Mouse (Mus musculus) hindbrain, embryonic 15.5 days (tissue): Measurements from ENCODE around the gene Scn8a. TPM values are rescaled to one million over a fixed set of nuclear protein-coding genes. Genes with fewer than 3 reads are reported as not detected.
A peak's percentile ranks its signal among the peaks of the same experiment; 100 is the strongest.

ENCODE experiments used
- ATAC-seq: fragments of 200-750 bp; cut with Nextera tagmentation; 2 replicates; pipeline ENCODE4 v1.8.0; 2017; ENCODE audit warnings: low read depth, moderate number of reproducible peaks, moderate TSS enrichment; ENCODE audit not compliant: low FRiP score
- H3K27ac ChIP-seq: fragments of 300-500 bp; sonication (generic); replicated peaks from 2 replicates; pipeline ENCODE4 v1.5.1; 2015; ENCODE audit warnings: mild to moderate bottlenecking, inconsistent platforms
- H3K27me3 ChIP-seq: fragments of 300-500 bp; sonication (generic); 2 replicates; pipeline ENCODE4 v1.6.1; 2015; ENCODE audit warnings: control low read depth, inconsistent platforms
- H3K36me3 ChIP-seq: fragments of 300-500 bp; sonication (generic); 2 replicates; pipeline ENCODE4 v1.6.1; 2015; ENCODE audit warnings: control low read depth, inconsistent platforms
- H3K4me1 ChIP-seq: fragments of 300-500 bp; sonication (generic); replicated peaks from 2 replicates; pipeline ENCODE4 v1.6.1; 2015; ENCODE audit warnings: control low read depth, inconsistent platforms
- H3K4me2 ChIP-seq: fragments of 300-500 bp; sonication (generic); 2 replicates; pipeline ENCODE4 v1.6.1; 2015; ENCODE audit warnings: moderate library complexity, mild to moderate bottlenecking, inconsistent platforms
- H3K4me3 ChIP-seq: fragments of 300-500 bp; sonication (generic); 2 replicates; pipeline ENCODE4 v1.5.1; 2015; ENCODE audit warnings: mild to moderate bottlenecking, inconsistent platforms
- H3K9ac ChIP-seq: fragments of 300-500 bp; sonication (generic); 2 replicates; pipeline ENCODE4 v1.6.1; 2015; ENCODE audit warnings: inconsistent platforms
- H3K9me3 ChIP-seq: fragments of 300-500 bp; sonication (generic); 2 replicates; pipeline ENCODE4 v1.6.1; 2016; ENCODE audit warnings: control low read depth, inconsistent platforms
- WGBS: fragments of 180-500 bp; shearing (Covaris S2); methylation state at CpG from one replicate; pipeline ENCODE4 v1.1.7; 2015; 5-methylcytosine and 5-hydroxymethylcytosine counted together
- polyA plus RNA-seq: library from polyadenylated mRNA; unstranded; fragments of >200 nt; fragmentation: Nextera tagmentation; extraction: Ambion mirVana; gene quantifications from 2 replicates; pipeline ENCODE4 v1.2.1, GENCODE M21; 2015

Scn8a gene
- polyA plus RNA-seq, 1 experiment from 2014 or later: 29.2 TPM

DNA sequence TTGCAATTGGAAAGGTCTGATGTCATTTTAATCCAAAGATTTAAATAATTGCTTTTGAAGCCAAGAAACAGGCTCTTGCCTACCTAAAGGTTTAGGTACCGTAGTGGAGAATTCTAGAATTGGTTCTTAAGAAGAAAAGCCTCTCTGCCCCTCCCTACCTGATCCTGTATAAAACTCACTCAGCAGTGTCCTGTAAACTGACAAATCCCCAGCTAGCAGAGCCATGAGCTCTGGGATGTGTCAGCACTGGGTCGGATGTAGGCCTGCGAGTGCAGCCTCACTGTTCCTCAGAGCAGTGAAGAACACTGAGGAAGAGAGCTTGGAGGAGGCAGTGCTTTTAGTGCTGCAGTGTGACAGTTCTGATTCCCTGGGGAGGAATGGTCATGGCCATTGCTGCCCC lies 134.9 kb downstream of the Scn8a start:
- Histone ChIP-seq H3K4me1 (no peaks in the 10 kb centered on the region), H3K9ac (no peak overlapping the region), H3K27ac (no peak overlapping the region), H3K36me3 (peaks cover 16% of the 10 kb centered on the region), H3K4me3 (no peak overlapping the region), H3K27me3 (no peaks in the 10 kb centered on the region), H3K4me2 (no peak overlapping the region), H3K9me3 (no peaks in the 10 kb centered on the region)
- ATAC-seq: no peak
- 75% methylated on average over 3 of the region's 3 CpGs for WGBS

DNA sequence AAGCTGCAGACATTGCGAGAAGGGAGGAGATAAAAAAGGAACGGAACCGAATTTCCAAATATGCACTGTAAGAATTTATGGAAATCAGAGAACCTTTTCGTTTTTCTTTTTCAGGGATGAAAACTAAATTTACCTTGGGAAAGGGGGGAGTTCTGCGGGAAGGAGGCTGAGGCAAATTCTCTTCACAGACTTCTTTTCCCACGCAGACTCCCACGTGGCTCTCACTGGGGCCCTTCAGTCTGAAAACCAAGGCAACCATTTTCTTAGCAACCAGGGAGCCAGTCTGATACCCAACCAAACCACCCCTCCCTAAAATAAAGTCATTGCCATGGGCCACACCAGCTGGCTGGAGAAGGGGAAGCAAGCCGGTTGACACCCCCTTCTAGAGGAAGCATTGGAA lies 136.1 kb downstream of the Scn8a start:
- Histone ChIP-seq H3K27me3 (no peaks in the 10 kb centered on the region), H3K4me1 (no peaks in the 10 kb centered on the region), H3K27ac (no peak overlapping the region), H3K4me2 (no peak overlapping the region), H3K9ac (no peak overlapping the region), H3K9me3 (no peaks in the 10 kb centered on the region), H3K36me3 (peaks cover 18% of the 10 kb centered on the region), H3K4me3 (no peak overlapping the region)
- no peak for ATAC-seq
- WGBS: 74% methylated on average over 8 of the region's 8 CpGs

DNA sequence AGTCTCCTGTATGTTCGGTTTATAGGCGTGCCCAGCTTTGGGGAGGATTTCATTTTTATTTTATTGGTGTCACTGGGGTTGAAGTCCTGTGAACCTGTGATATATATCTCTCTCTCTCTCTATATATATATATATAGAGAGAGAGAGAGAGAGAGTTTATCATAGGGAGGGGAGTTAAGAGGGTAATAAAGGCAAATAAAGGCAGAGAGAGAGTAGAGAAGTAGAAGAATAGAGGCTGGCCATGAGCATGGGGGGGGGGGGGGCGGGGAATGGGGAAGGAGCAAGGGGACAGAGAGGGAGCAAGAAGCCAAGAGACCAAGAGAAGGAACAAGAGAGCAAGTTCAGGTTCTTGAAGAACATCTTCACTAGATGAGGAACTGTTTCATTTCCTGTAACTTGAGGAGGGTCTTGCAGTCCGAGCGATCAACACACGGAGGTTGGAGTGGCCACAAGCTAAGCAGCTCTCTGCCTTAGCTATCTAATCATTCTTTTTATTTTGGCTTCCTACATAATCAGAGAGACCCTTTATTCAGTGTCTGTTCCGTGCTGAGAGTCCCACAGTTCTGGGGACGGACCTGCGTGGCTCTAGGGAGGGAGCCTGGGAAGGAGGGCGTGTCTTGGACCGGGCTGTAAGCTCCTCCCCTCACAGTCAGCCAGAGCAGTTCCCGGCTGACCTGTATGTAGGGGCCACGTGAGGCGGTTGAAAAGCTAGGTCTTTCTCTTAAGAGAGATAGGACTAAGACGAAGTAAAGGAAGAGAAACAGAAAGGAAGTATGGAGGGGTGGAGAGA lies 136.8 kb downstream of the Scn8a start:
- 16% methylated on average over 14 of the region's 15 CpGs for WGBS
- Histone ChIP-seq H3K9me3 (no peaks in the 10 kb centered on the region), H3K4me1 (no peaks in the 10 kb centered on the region), H3K36me3 (peaks cover 24% of the 10 kb centered on the region), H3K4me2 (peak overlapping the region; percentile 50), H3K27ac (no peak overlapping the region), H3K27me3 (no peaks in the 10 kb centered on the region), H3K4me3 (peak overlapping the region; percentile 22), H3K9ac (no peak overlapping the region)
- ATAC-seq: no peak; the same call in 1 of the 2 replicates

DNA sequence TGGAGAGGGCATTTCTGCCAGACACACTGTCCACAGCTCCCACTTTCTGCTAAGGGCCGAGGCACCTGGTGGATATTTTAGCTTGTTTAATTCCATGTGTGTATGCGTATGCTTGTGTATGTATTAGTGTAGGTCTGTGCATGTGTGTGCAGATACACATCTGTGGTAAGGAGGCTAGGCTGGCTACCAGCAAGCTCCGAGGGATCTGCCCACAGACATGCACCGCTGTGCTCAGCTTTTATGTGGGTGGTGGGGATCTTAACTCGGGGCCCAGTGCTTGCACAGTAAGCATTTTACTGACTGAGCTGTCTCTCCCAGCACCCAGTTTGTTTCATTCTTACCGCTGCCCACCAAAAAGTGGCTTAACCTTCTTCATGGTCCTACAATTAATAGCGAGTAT lies 137.6 kb downstream of the Scn8a start:
- ATAC-seq: no peak
- peak overlapping the region; percentile 50; the same call in 1 of the 2 replicates for H3K4me2 ChIP-seq
- H3K27ac ChIP-seq: no peak overlapping the region
- no peaks in the 10 kb centered on the region for H3K9me3 ChIP-seq
- peaks cover 26% of the 10 kb centered on the region for H3K36me3 ChIP-seq
- no peaks in the 10 kb centered on the region for H3K4me1 ChIP-seq
- no peak overlapping the region for H3K4me3 ChIP-seq
- H3K27me3 ChIP-seq: no peaks in the 10 kb centered on the region
- no peak overlapping the region for H3K9ac ChIP-seq
- 70% methylated on average over 7 of the region's 7 CpGs for WGBS

DNA sequence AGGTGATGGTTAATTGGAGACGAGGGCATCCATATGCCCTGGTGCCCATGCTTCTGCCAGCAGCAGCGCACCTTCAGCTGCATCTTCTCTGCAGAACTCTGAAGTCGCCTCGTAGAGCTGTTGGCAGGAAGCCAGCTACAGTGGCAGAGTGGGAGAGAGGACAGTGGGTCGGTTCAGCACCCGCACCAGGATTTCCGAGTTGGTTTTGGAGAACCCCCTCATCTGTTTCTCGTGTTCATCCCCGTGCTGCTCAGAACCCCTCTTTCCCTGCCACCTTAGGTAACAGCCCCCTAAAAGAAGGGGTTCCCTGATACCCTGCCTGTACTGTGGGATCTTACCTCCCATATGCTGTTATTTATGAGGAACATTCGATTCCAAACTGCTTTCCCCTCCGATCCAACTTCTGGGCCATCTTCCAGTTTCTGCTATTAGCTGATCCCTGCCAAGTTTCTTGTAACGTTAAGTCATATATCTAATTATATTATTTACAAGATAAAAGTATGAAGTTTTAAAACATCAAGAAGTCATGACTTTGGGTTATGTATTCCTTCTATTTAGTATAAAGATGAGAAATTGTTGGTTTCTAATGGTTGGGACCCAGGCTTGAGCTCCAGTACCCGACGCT lies 138.8 kb downstream of the Scn8a start:
- H3K4me1 ChIP-seq: no peaks in the 10 kb centered on the region
- no peak for ATAC-seq
- H3K4me3 ChIP-seq: no peak overlapping the region
- no peak overlapping the region for H3K4me2 ChIP-seq
- peaks cover 29% of the 10 kb centered on the region for H3K36me3 ChIP-seq
- no peaks in the 10 kb centered on the region for H3K27me3 ChIP-seq
- 81% methylated on average over 14 of the region's 14 CpGs for WGBS
- no peak overlapping the region for H3K27ac ChIP-seq
- H3K9me3 ChIP-seq: no peaks in the 10 kb centered on the region
- no peak overlapping the region for H3K9ac ChIP-seq

DNA sequence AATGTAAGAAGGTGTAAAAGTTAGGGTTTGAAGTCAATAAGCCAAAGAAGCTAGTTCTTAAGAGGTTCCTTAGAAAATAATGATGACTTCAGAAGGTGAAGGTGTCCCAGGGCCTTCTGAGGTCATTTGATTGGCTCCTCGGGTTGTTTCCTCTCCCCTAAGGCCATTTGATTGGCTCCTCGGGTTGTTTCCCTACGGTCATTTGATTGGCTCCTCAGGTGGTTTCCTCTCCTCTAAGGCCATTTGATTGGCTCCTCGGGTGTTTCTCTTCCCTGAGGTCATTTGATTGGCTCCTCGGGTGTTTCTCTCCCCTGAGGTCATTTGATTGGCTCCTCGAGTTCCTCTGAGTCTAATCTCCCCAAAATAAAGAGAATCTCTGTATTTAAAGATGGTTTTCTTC lies 141.7 kb downstream of the Scn8a start:
- no peak overlapping the region for H3K9ac ChIP-seq
- no peaks in the 10 kb centered on the region for H3K27me3 ChIP-seq
- no peak for ATAC-seq
- no peaks in the 10 kb centered on the region for H3K4me1 ChIP-seq
- no peak overlapping the region for H3K27ac ChIP-seq
- no peak overlapping the region for H3K4me2 ChIP-seq
- peaks cover 49% of the 10 kb centered on the region for H3K36me3 ChIP-seq
- WGBS: 87% methylated on average over 6 of the region's 6 CpGs
- no peak overlapping the region for H3K4me3 ChIP-seq
- H3K9me3 ChIP-seq: no peaks in the 10 kb centered on the region

DNA sequence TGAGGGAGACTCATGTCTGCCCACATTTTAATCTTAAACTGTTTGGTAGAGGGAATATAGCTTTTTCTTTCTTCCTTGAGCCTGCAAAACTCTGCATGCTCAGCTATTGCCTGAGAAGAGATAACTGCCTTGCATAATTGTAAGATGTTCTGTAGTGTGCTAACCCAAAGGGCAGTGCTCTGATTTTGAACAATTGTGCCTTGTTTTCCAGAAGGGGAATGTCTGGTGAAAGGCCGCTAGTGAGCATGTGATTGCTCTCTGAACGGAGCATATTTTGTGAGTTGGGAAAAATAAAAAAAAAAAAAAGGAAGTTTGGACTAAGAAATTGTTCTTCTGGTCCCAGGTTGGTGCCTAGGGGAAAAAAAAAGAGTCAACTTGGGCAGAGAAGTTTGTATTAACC lies 159.3 kb downstream of the Scn8a start:
- Histone ChIP-seq H3K9ac (no peak overlapping the region), H3K27me3 (no peaks in the 10 kb centered on the region), H3K4me1 (no peaks in the 10 kb centered on the region), H3K9me3 (no peaks in the 10 kb centered on the region), H3K4me3 (no peak overlapping the region), H3K4me2 (no peak overlapping the region), H3K27ac (no peak overlapping the region), H3K36me3 (peaks cover 4% of the 10 kb centered on the region; the same call in 1 of the 2 replicates)
- no peak for ATAC-seq
- WGBS: 61% methylated on average over 2 of the region's 2 CpGs

DNA sequence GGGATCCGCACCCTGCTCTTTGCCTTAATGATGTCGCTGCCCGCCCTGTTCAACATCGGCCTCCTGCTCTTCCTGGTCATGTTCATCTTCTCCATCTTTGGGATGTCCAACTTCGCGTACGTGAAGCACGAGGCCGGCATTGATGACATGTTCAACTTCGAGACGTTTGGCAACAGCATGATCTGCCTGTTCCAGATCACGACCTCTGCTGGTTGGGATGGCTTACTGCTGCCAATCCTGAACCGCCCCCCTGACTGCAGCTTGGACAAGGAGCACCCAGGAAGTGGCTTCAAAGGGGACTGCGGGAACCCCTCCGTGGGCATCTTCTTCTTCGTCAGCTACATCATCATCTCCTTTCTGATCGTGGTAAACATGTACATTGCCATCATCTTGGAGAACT lies 170.0 kb downstream of the Scn8a start:
- peaks cover 35% of the 10 kb centered on the region for H3K36me3 ChIP-seq
- no peak overlapping the region for H3K4me2 ChIP-seq
- WGBS: 53% methylated on average over 17 of the region's 17 CpGs
- peaks cover 7% of the 10 kb centered on the region for H3K27me3 ChIP-seq
- H3K9me3 ChIP-seq: no peaks in the 10 kb centered on the region
- no peak for ATAC-seq
- H3K4me1 ChIP-seq: no peaks in the 10 kb centered on the region
- H3K4me3 ChIP-seq: no peak overlapping the region
- no peak overlapping the region for H3K27ac ChIP-seq
- no peak overlapping the region for H3K9ac ChIP-seq

DNA sequence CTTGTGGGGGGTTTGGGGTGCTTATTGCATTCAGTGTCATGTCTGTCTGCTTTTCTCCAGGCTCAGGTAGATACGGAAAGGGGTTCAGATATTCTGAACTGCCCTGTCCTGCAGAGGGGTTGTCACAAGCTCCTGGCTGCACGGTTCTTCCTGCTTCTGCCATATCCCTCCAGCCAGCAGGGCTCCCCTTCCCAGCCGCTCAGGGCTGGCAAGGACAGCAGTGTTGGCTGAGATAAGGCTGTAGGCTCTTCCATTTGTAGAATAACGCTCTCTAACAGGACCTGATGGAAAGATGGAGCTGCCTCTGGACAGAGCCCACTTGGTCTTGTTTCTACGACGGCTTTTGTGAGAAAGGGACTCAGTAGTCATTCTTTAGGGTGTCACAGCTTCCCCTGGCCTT lies 172.3 kb downstream of the Scn8a start:
- WGBS: 68% methylated on average over 6 of the region's 6 CpGs
- H3K9ac ChIP-seq: no peak overlapping the region
- no peak overlapping the region for H3K4me2 ChIP-seq
- peaks cover 22% of the 10 kb centered on the region for H3K27me3 ChIP-seq
- H3K4me1 ChIP-seq: peaks cover 13% of the 10 kb centered on the region
- H3K4me3 ChIP-seq: no peak overlapping the region
- no peak overlapping the region for H3K27ac ChIP-seq
- ATAC-seq: no peak
- no peaks in the 10 kb centered on the region for H3K9me3 ChIP-seq
- peaks cover 22% of the 10 kb centered on the region for H3K36me3 ChIP-seq

DNA sequence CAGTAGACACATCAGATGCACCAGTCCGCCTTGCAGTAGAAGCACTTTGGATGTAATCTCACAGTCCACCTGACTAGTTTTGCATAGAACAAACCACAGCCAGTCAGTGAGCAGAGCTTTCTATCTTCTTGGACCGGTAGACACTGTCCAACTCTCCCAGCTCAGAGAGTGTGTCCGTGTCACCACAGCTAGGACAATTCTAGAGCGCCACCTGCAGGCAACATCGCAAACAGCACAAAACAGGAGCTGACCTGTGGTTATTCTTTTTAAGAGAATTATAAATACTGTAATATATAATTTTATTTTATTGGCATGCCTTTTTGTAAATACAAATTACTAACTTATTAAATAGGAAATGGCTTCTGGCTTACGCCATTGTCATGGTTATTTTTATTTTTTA lies 173.0 kb downstream of the Scn8a start:
- H3K9me3 ChIP-seq: no peaks in the 10 kb centered on the region
- H3K4me3 ChIP-seq: no peak overlapping the region
- H3K4me1 ChIP-seq: peaks cover 18% of the 10 kb centered on the region
- 30% methylated on average over 6 of the region's 6 CpGs for WGBS
- peaks cover 29% of the 10 kb centered on the region for H3K27me3 ChIP-seq
- H3K9ac ChIP-seq: no peak overlapping the region
- ATAC-seq: no peak
- H3K27ac ChIP-seq: no peak overlapping the region
- peaks cover 20% of the 10 kb centered on the region for H3K36me3 ChIP-seq
- H3K4me2 ChIP-seq: no peak overlapping the region

DNA sequence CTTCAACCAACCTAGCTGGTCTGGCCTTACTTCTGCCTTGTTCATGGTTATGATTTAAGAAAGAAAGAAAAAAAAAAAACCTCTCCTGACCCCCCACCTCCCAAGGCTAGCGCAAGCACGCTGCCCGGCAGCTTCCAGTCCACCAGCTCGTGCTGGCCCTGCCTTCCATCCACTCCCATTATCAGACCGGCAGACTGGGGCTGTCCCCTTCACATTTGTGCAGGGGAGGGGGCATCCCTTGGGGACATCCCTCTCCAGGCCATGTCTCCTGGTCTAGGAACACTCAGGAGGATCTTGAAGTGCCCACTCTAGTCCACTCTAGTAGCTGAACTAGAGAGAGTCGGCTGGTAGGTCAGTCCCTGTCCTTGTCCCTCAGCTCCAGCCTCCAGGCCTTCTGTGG lies 174.9 kb downstream of the Scn8a start:
- peaks cover 18% of the 10 kb centered on the region for H3K4me1 ChIP-seq
- WGBS: 39% methylated on average over 6 of the region's 6 CpGs
- no peak for ATAC-seq
- peaks cover 44% of the 10 kb centered on the region for H3K27me3 ChIP-seq
- H3K36me3 ChIP-seq: peaks cover 17% of the 10 kb centered on the region
- no peaks in the 10 kb centered on the region for H3K9me3 ChIP-seq
- H3K4me3 ChIP-seq: no peak overlapping the region
- H3K4me2 ChIP-seq: no peak overlapping the region
- no peak overlapping the region for H3K27ac ChIP-seq
- H3K9ac ChIP-seq: no peak overlapping the region

DNA sequence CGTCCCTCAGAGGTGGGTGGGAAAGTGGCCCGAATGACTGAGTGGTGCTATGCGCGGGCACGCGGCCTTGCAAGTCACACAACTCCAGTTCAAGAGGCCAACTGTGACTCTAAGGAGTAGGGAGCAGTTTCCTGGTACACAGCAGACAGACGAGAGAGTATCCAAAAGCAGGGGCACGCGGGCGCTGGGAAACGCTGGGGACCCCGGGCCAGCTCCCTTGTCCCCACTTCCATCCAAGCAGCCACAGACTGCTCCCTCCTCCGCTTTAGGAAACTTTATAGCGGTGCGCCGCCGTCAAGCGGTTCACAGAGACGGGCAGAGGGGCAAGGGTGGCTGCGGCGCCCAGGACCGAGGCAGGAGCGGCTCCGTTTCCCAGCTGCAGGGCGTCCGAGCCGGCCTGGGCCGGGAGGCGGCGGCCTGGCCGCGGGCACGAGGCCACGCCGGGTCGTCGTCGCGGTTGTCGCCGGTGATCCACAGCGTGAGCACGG lies 176.4 kb downstream of the Scn8a start:
- Histone ChIP-seq H3K9me3 (no peaks in the 10 kb centered on the region), H3K27me3 (peaks cover 50% of the 10 kb centered on the region), H3K27ac (no peak overlapping the region), H3K4me1 (peaks cover 18% of the 10 kb centered on the region), H3K9ac (peak overlapping the region; percentile 52), H3K4me3 (peak overlapping the region; percentile 42), H3K4me2 (peak overlapping the region; percentile 81), H3K36me3 (peaks cover 5% of the 10 kb centered on the region)
- no peak for ATAC-seq
- WGBS: 2% methylated on average over 43 of the region's 43 CpGs
